Mouse (Mus musculus): Measurements from ENCODE around the gene Etnk2.
"Not testable (repeated sequence)": the region's sequence is repeated elsewhere in the genome, so short reads cannot be mapped to it uniquely, and the experiment has no call there.

The Etnk2 gene

DNA sequence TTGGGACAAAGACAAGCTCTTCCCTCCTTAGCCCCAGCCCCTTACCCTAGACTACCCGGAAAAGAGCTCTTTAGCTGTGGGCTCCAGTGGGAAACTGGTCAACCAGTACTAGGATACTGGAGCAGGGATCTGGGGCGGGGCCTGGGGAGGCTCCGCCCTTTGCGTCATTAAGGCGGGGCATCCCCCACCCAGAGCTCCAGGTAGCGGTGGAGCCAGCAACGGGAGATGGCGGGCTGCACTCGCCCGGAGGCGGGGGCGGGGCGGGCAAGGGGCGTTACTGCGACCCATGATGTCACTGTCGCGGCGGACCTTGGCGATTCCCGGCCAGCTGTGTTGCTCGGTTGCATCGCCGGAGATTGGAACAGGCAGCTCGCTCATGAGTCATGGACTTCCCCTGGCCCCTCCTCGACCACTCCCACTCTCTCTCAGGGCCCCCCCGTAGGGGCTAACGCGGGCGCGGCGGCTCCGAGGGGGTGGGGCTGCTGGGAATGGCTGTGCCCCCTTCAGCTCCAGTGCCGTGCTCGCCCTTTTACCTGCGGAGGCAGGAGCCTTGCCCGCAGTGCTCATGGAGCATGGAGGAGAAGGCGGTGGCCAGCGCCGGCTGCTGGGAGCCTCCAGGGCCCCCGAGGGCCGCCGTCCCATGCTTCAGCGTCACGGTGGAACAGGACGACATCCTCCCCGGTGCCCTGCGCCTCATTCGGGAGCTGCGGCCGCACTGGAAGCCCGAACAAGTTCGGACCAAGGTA, at the start of gene Etnk2:
TSS of gene Etnk2 (plus strand) at position 297 of the 746 bp plus-strand sequence.
- no peak for DNase-seq (ENCODE audit: low read depth, low spot score)

DNA sequence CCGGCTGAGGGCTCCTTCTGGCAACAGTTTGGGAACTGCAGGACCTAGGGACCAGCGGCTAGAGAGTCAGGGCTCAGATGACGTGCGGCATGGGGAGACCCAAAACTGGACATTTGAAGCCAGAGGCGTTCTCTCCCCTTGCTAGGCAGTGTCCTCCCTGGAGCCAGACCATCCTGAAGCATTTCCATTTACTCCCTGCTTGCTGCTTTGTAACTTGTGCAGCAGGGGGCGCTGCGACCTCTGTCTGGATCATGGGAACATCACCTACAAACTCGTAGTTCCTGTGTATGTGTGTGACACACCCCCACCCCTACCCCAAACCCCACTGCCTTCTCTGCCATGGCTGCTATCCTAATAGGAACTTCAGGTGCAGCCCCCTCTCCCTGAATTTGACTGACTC, 49.0 kb upstream of the Etnk2 start:
- peak; percentile 58 for DNase-seq (ENCODE audit: low read depth, low spot score)

DNA sequence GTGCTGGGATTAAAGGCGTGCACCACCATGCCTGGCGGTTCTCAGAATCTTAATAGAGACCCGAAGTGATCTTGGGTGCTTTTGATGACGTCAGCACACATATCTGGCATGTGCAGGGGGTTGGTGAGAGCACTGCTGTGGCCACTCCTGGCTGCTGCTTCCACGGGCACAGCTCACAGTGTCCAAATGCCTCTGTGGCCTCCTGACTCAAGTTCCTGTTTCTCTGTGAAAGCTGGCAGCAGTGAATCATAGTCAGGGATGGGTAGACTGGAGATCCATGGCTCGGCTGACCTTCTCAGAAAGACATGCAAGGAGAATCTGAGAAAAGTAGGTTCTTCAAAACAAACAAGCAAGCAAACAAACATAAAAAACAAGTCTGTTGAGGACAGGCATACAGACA, 47.6 kb upstream of the Etnk2 start:
- DNase-seq (ENCODE audit: low read depth, low spot score) = no peak

DNA sequence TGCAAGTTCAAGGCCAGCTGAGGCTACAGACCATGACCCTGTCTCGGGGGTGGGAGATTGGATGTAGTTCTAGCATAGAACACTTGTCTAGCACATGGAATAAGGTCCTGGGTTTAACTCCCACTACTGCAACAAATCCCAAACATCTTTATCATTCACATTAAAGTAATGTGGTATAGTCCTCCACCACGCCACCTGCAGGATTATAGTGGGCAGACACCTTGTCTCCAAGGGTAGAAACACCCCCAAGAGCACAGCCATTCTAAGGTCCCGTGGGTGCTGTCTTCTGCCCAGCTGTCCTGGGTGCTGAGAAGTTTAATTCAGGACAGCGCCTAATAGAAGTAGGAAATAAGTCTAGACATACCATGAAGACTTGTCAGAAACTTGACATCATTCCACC, 46.8 kb upstream of the Etnk2 start:
- DNase-seq (ENCODE audit: low read depth, low spot score) = no peak

- peak; percentile 21 for DNase-seq (ENCODE audit: low read depth, low spot score)
These were observed 46.2 kb upstream of the Etnk2 start for GRCm38 (mm10) chr1:133317149-133317548.

DNA sequence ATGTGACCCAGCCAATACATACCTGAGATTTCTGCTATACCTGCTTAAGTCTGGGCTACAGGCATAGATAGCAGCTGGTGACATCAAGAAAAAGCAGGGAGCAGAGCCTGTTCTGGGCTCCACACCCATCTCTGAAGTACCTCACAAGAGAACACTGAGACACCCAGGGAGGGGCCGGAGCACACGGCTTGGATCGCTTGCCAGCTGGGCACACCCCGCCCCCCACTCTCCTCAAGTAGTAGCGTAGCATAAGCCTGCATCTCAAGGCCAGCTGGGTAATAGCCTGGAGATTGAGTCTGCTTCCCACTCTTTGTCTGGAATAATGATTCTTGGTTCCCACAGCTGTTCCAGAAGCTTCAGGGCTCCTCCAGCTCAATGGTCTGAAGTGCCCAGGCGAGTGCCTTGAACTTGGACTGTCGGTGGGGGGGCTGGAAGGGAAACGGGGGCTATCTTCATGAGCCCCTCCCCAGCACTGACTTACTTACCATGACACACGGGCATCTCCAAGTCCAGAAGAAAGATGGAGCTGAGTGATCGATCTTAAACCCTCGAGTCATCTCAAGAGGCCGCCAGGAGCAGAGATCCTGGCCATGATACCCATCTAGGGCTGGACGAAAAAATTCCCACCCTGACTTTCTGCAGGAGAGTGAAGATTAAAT, 42.0 kb upstream of the Etnk2 start, which contains the start of gene Kiss1:
TSS of gene Kiss1 (plus strand) at position 609 of the 659 bp plus-strand sequence.
- no peak for DNase-seq (ENCODE audit: low read depth, low spot score)

- no peak for DNase-seq (ENCODE audit: low read depth, low spot score)
These were observed 40.0 kb upstream of the Etnk2 start for GRCm38 (mm10) chr1:133323333-133323732.

- no peak for DNase-seq (ENCODE audit: low read depth, low spot score)
These were observed 37.4 kb upstream of the Etnk2 start for GRCm38 (mm10) chr1:133325951-133326350.

DNA sequence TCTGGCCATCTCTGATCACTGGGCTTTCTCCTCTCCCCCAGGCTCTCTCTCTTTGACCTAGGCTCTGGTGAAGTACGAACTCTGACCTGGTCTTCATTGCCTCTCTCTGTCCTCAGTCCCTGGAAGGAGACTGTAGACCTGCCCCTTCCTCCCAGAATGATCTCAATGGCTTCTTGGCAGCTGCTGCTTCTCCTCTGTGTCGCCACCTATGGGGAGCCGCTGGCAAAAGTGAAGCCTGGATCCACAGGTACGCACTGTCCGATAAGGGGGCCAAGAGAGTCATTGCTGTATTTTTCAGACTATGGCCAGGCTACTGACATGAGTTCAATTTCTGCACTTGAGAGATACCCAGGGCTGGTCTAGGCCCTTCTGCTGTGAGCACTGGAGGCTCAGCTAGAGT, 36.3 kb upstream of the Etnk2 start:
- DNase-seq (ENCODE audit: low read depth, low spot score) = no peak

DNA sequence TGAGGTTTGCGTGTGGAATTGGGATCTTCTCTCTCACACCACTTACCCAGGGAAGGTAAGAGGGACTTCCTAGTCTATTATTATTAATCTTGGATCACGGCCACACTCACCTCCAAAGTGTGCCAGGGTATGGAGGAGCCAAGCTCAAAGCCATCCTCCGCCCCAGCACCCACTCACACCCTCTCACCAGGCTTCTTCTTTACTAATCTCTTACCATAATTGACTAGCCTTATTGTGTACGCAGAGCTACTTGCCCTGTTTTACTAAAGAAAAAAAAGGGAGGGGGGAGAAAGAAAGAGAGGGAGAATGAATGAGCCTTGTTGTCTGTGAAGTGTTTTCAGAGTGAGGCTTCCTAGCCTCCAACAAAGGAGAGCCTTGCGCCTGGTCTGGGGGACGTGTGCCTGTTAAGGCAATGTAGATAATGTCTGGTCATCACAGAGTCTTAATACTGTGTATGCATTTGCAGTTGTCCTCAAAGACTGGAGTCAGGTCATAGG, 35.0 kb upstream of the Etnk2 start:
- DNase-seq (ENCODE audit: low read depth, low spot score) = no peak

- DNase-seq (ENCODE audit: low read depth, low spot score) = no peak
These were observed 34.3 kb upstream of the Etnk2 start for GRCm38 (mm10) chr1:133328896-133329637.

- no peak for DNase-seq (ENCODE audit: low read depth, low spot score)
These were observed 33.8 kb upstream of the Etnk2 start for GRCm38 (mm10) chr1:133329638-133329964.

GRCm38 (mm10) chr1:133331142-133331541, 32.2 kb upstream of the Etnk2 start:
- no peak for DNase-seq (ENCODE audit: low read depth, low spot score)

DNA sequence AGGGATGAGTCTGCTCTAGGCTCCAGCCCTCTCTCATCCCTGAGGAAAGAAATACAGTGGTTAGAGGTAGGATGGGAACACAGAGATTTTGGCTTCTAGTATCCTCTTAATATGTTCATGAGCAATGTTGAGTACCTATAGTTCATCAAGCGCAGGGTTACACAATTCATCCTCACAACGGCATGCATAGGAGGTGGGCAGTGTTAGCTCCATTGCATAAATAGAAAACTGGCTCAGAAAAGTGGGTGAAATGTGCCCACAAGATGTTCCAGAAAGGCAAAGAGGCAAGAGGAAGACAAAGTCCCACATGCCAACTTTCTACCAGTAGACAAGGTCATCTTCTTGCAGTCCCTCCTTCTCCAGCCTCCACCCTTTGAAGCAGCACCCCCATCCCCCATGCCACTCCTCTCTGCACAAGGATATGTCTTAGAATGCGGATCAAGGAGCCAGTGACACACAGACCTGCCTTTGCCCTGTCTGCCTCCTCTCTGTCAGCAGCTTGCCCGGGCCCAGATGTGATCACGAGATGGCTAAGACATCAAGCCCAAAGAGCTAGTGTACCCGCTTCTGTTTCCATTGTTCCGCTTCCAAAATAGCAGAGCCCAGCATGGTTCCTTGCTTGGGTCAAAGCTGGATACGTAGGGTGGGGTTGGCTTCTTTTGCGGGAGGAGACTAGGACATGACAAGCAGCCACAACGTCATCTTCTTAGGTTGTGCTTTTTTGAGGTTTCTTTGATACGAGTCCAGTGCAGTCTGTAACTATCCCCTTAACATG, 30.5 kb upstream of the Etnk2 start:
- DNase-seq (ENCODE audit: low read depth, low spot score) = no peak

- no peak for DNase-seq (ENCODE audit: low read depth, low spot score)
These were observed 29.4 kb upstream of the Etnk2 start for GRCm38 (mm10) chr1:133333937-133334336.

- not testable (repeated sequence) for DNase-seq (ENCODE audit: low read depth, low spot score)
These were observed 23.0 kb upstream of the Etnk2 start for GRCm38 (mm10) chr1:133340403-133340802.

DNA sequence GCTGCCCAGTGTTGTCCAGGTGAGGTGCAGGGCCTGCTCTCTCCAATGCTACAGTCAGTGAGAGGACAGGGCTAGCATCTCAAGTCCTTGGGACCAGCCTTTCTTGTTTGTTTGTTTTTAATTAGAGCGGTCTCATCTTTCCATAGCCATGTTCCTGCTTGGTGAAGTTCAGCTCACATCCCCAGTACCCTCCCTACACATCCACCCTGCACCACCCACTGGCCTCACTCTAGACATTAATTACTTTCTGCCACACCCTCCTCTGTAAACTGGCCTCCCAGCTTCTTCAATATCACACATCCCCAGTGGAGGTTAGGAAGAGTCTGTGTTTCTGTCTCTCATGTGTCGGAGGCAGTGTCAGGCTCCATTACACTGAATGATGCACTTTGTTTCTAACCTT, 19.0 kb upstream of the Etnk2 start:
- no peak for DNase-seq (ENCODE audit: low read depth, low spot score)

GRCm38 (mm10) chr1:133346531-133346930, 16.8 kb upstream of the Etnk2 start:
- DNase-seq (ENCODE audit: low read depth, low spot score) = no peak

GRCm38 (mm10) chr1:133347226-133347625, 16.1 kb upstream of the Etnk2 start:
- no peak for DNase-seq (ENCODE audit: low read depth, low spot score)

- peak; percentile 33 for DNase-seq (ENCODE audit: low read depth, low spot score)
These were observed 15.5 kb upstream of the Etnk2 start for GRCm38 (mm10) chr1:133347693-133348520.

GRCm38 (mm10) chr1:133350210-133350609, 13.2 kb upstream of the Etnk2 start, which contains the start of gene Ren1:
Ren1 (plus strand) TSS chr1:133350510.
- DNase-seq (ENCODE audit: low read depth, low spot score) = no peak

Data from 3T3-L1 (cell line).